Mouse (Mus musculus): Measurements from ENCODE around the gene Taf1.

- TF ChIP-seq POLR2A (IDR thresholded peaks at IDR 0.05; ENCODE audit: extremely low read depth, insufficient read depth, low read length), result no peak
- no peak for TF ChIP-seq CTCF (IDR thresholded peaks at IDR 0.05; ENCODE audit: extremely low read depth, insufficient read depth, low read length)
These were observed 90.0 kb downstream of the Taf1 start for GRCm38 (mm10) chrX:101622539-101622938.

All from cortical plate, adult 2 months (tissue).